Mouse (Mus musculus) hindbrain, embryonic 12.5 days (tissue): Measurements from ENCODE around the gene Ifna15. TPM values are rescaled to one million over a fixed set of nuclear protein-coding genes. Genes with fewer than 3 reads are reported as not detected.
"Not testable (repeated sequence)": the region's sequence is repeated elsewhere in the genome, so short reads cannot be mapped to it uniquely, and the experiment has no call there.

Source experiments
- ATAC-seq: fragments of 200-750 bp; cut with Nextera tagmentation; 2 replicates; pipeline ENCODE4 v1.8.0; 2017; ENCODE audit warnings: moderate TSS enrichment; ENCODE audit not compliant: low FRiP score
- H3K27ac ChIP-seq: fragments of 300-500 bp; sonication (generic); 2 replicates; pipeline ENCODE4 v1.5.1; 2016; ENCODE audit warnings: mild to moderate bottlenecking
- H3K27me3 ChIP-seq: fragments of 300-500 bp; sonication (generic); 2 replicates; pipeline ENCODE4 v1.6.1; 2016; ENCODE audit warnings: mild to moderate bottlenecking
- H3K36me3 ChIP-seq: fragments of 300-500 bp; sonication (generic); 2 replicates; pipeline ENCODE4 v1.6.1; 2016; ENCODE audit warnings: mild to moderate bottlenecking
- H3K4me1 ChIP-seq: fragments of 300-500 bp; sonication (generic); 2 replicates; pipeline ENCODE4 v1.6.1; 2016
- H3K4me2 ChIP-seq: fragments of 300-500 bp; sonication (generic); replicated peaks from 2 replicates; pipeline ENCODE4 v1.6.1; 2016; ENCODE audit warnings: mild to moderate bottlenecking
- H3K4me3 ChIP-seq: fragments of 300-500 bp; sonication (generic); 2 replicates; pipeline ENCODE4 v1.5.1; 2016; ENCODE audit warnings: mild to moderate bottlenecking
- H3K9ac ChIP-seq: fragments of 300-500 bp; sonication (generic); 2 replicates; pipeline ENCODE4 v1.6.1; 2016; ENCODE audit warnings: mild to moderate bottlenecking, moderate library complexity
- H3K9me3 ChIP-seq: fragments of 300-500 bp; sonication (generic); replicated peaks from 2 replicates; pipeline ENCODE4 v1.6.1; 2016; ENCODE audit warnings: mild to moderate bottlenecking
- WGBS: fragments of 180-500 bp; shearing (Covaris S2); methylation state at CpG from one replicate; pipeline ENCODE4 v1.1.7; 2016; 5-methylcytosine and 5-hydroxymethylcytosine counted together
- polyA plus RNA-seq: library from polyadenylated mRNA; unstranded; fragments of >200 nt; fragmentation: Nextera tagmentation; extraction: Ambion mirVana; gene quantifications from 2 replicates; pipeline ENCODE4 v1.2.1, GENCODE M21; 2016

The Ifna15 gene
- not detected in 2 replicates for polyA plus RNA-seq

- ATAC-seq, H3K36me3 ChIP-seq, H3K4me2 ChIP-seq, H3K9ac ChIP-seq, H3K27me3 ChIP-seq, H3K4me1 ChIP-seq, H3K4me3 ChIP-seq, H3K9me3 ChIP-seq, H3K27ac ChIP-seq: not testable (repeated sequence)
Measured at GRCm38 (mm10) chr4:88558145-88558544, at the start of gene Ifna15. TSS of gene Ifna15 (minus strand) at chr4:88558245.

GRCm38 (mm10) chr4:88603276-88603675 lies 45.2 kb upstream of the Ifna15 start, which contains the start of gene Ifna12:
TSS of gene Ifna12 (minus strand) at chr4:88603376.
- no peaks in the 10 kb centered on the region for H3K9me3 ChIP-seq
- no peaks in the 10 kb centered on the region for H3K27me3 ChIP-seq
- H3K4me3 ChIP-seq, result no peak within 1 kb of the TSS
- H3K4me1 ChIP-seq, result no peaks in the 10 kb centered on the region
- no peak within 1 kb of the TSS for H3K4me2 ChIP-seq
- H3K36me3 ChIP-seq, result no peaks in the 10 kb centered on the region
- H3K27ac ChIP-seq, result no peak within 1 kb of the TSS
- no peak within 1 kb of the TSS for H3K9ac ChIP-seq
- ATAC-seq, result no peak

GRCm38 (mm10) chr4:88592285-88592684 lies 34.2 kb upstream of the Ifna15 start, which contains the start of gene Ifna9:
TSS of gene Ifna9 (minus strand) at chr4:88592385.
- Histone ChIP-seq H3K27me3 (no peaks in the 10 kb centered on the region), H3K36me3 (no peaks in the 10 kb centered on the region), H3K4me1 (no peaks in the 10 kb centered on the region), H3K27ac (no peak within 1 kb of the TSS), H3K9me3 (no peaks in the 10 kb centered on the region), H3K4me3 (no peak within 1 kb of the TSS), H3K4me2 (no peak within 1 kb of the TSS), H3K9ac (no peak within 1 kb of the TSS)
- 94% methylated on average over 1 of the region's 1 CpGs for WGBS
- no peak for ATAC-seq

GRCm38 (mm10) chr4:88571698-88572097 lies 13.7 kb upstream of the Ifna15 start, which contains the start of gene Ifna14:
TSS of gene Ifna14 (minus strand) at chr4:88571798.
- 94% methylated on average over 1 of the region's 1 CpGs for WGBS
- Histone ChIP-seq H3K9me3 (no peaks in the 10 kb centered on the region), H3K4me2 (no peak within 1 kb of the TSS), H3K9ac (no peak within 1 kb of the TSS), H3K4me1 (no peaks in the 10 kb centered on the region), H3K27me3 (no peaks in the 10 kb centered on the region), H3K4me3 (no peak within 1 kb of the TSS), H3K36me3 (no peaks in the 10 kb centered on the region), H3K27ac (no peak within 1 kb of the TSS)
- ATAC-seq, result no peak

- Histone ChIP-seq H3K4me1 (no peaks in the 10 kb centered on the region), H3K9ac (no peak overlapping the region), H3K9me3 (no peaks in the 10 kb centered on the region), H3K27ac (no peak overlapping the region), H3K27me3 (no peaks in the 10 kb centered on the region), H3K4me3 (no peak overlapping the region), H3K36me3 (no peaks in the 10 kb centered on the region), H3K4me2 (no peak overlapping the region)
- ATAC-seq, result no peak
- WGBS, result 96% methylated on average over 1 of the region's 1 CpGs
Measured at GRCm38 (mm10) chr4:88561791-88562190, 3.7 kb upstream of the Ifna15 start.

GRCm38 (mm10) chr4:88550161-88550945 lies 7.7 kb downstream of the Ifna15 start:
- peak; percentile 46; the same call in 1 of the 2 replicates for ATAC-seq
- H3K4me1 ChIP-seq, result no peaks in the 10 kb centered on the region
- H3K9me3 ChIP-seq, result no peaks in the 10 kb centered on the region
- peak overlapping the region; percentile 15 for H3K4me3 ChIP-seq
- H3K36me3 ChIP-seq, result no peaks in the 10 kb centered on the region
- no peak overlapping the region for H3K27ac ChIP-seq
- 35% methylated on average over 22 of the region's 22 CpGs for WGBS
- H3K27me3 ChIP-seq, result no peaks in the 10 kb centered on the region
- H3K9ac ChIP-seq, result no peak overlapping the region
- H3K4me2 ChIP-seq, result peak overlapping the region; percentile 40

- 90% methylated on average over 1 of the region's 1 CpGs for WGBS
Measured at GRCm38 (mm10) chr4:88547986-88548385, 10.1 kb downstream of the Ifna15 start.

GRCm38 (mm10) chr4:88543649-88544234 lies 14.3 kb downstream of the Ifna15 start:
- no peak overlapping the region for H3K27ac ChIP-seq
- no peak overlapping the region for H3K9ac ChIP-seq
- H3K27me3 ChIP-seq, result no peaks in the 10 kb centered on the region
- H3K36me3 ChIP-seq, result no peaks in the 10 kb centered on the region
- no peak overlapping the region for H3K4me3 ChIP-seq
- 48% methylated on average over 2 of the region's 2 CpGs for WGBS
- H3K4me1 ChIP-seq, result no peaks in the 10 kb centered on the region
- H3K9me3 ChIP-seq, result no peaks in the 10 kb centered on the region
- peak; percentile 72 for ATAC-seq
- H3K4me2 ChIP-seq, result no peak overlapping the region

More at GRCm38 (mm10) chr4:88547986-88548385, 10.1 kb downstream of the Ifna15 start:
- Histone ChIP-seq H3K27ac (no peak overlapping the region), H3K9ac (no peak overlapping the region), H3K4me3 (no peak overlapping the region), H3K27me3 (no peaks in the 10 kb centered on the region), H3K9me3 (no peaks in the 10 kb centered on the region), H3K36me3 (no peaks in the 10 kb centered on the region), H3K4me2 (no peak overlapping the region), H3K4me1 (no peaks in the 10 kb centered on the region)
- ATAC-seq, result no peak

GRCm38 (mm10) chr4:88537328-88537727 lies 20.7 kb downstream of the Ifna15 start:
- H3K9ac ChIP-seq, result no peak overlapping the region
- H3K4me3 ChIP-seq, result no peak overlapping the region
- no peaks in the 10 kb centered on the region for H3K4me1 ChIP-seq
- H3K4me2 ChIP-seq, result no peak overlapping the region
- 80% methylated on average over 12 of the region's 12 CpGs for WGBS
- no peaks in the 10 kb centered on the region for H3K36me3 ChIP-seq
- no peaks in the 10 kb centered on the region for H3K9me3 ChIP-seq
- H3K27ac ChIP-seq, result no peak overlapping the region
- no peak for ATAC-seq
- H3K27me3 ChIP-seq, result no peaks in the 10 kb centered on the region

GRCm38 (mm10) chr4:88536640-88537039 lies 21.4 kb downstream of the Ifna15 start:
- no peaks in the 10 kb centered on the region for H3K36me3 ChIP-seq
- WGBS, result 78% methylated on average over 7 of the region's 7 CpGs
- no peak for ATAC-seq

GRCm38 (mm10) chr4:88535742-88536141 lies 22.3 kb downstream of the Ifna15 start:
- H3K36me3 ChIP-seq, result no peaks in the 10 kb centered on the region
- H3K27ac ChIP-seq, result no peak overlapping the region
- no peaks in the 10 kb centered on the region for H3K4me1 ChIP-seq
- no peak overlapping the region for H3K4me3 ChIP-seq
- H3K9ac ChIP-seq, result no peak overlapping the region
- no peaks in the 10 kb centered on the region for H3K9me3 ChIP-seq
- no peak for ATAC-seq
- WGBS, result 100% methylated on average over 1 of the region's 1 CpGs
- H3K27me3 ChIP-seq, result no peaks in the 10 kb centered on the region
- no peak overlapping the region for H3K4me2 ChIP-seq

More at GRCm38 (mm10) chr4:88536640-88537039, 21.4 kb downstream of the Ifna15 start:
- Histone ChIP-seq H3K4me1 (no peaks in the 10 kb centered on the region), H3K4me3 (no peak overlapping the region), H3K27me3 (no peaks in the 10 kb centered on the region), H3K9me3 (no peaks in the 10 kb centered on the region), H3K4me2 (no peak overlapping the region), H3K27ac (no peak overlapping the region), H3K9ac (no peak overlapping the region)

- Histone ChIP-seq H3K4me1 (no peaks in the 10 kb centered on the region), H3K36me3 (no peaks in the 10 kb centered on the region), H3K9ac (no peak overlapping the region), H3K27me3 (no peaks in the 10 kb centered on the region), H3K27ac (no peak overlapping the region), H3K9me3 (no peaks in the 10 kb centered on the region), H3K4me2 (no peak overlapping the region), H3K4me3 (no peak overlapping the region)
- ATAC-seq, result no peak
- WGBS, result 90% methylated on average over 1 of the region's 1 CpGs
Measured at GRCm38 (mm10) chr4:88534903-88535302, 23.1 kb downstream of the Ifna15 start.
